Mouse (Mus musculus): ENCODE results near the gene Grem1. TPM values are rescaled to one million over a fixed set of nuclear protein-coding genes. Genes with fewer than 3 reads are reported as not detected.

The Grem1 gene
- polyA plus RNA-seq, 1 experiment: not detected

GRCm38 (mm10) chr2:113788821-113789387 is 30.5 kb upstream of the Grem1 start:
- H3K4me3 ChIP-seq (ENCODE audit: insufficient read depth, low read depth, low read length): no peak overlapping the region
- H3K4me1 ChIP-seq (ENCODE audit: control insufficient read depth, insufficient read depth, low read length): no peaks in the 10 kb centered on the region
- TF ChIP-seq CTCF (IDR thresholded peaks at IDR 0.05; ENCODE audit: insufficient read depth, low read depth, low read length) (no peak), POLR2A (IDR thresholded peaks at IDR 0.05; ENCODE audit: insufficient read depth, low read depth, low read length) (no peak)
- no peak overlapping the region for H3K27ac ChIP-seq (ENCODE audit: insufficient read depth, low read depth, low read length)
- WGBS: 91% methylated on average over 4 of the region's 4 CpGs

GRCm38 (mm10) chr2:113787882-113788281 is 29.4 kb upstream of the Grem1 start:
- TF ChIP-seq CTCF (IDR thresholded peaks at IDR 0.05; ENCODE audit: insufficient read depth, low read depth, low read length) (no peak), POLR2A (IDR thresholded peaks at IDR 0.05; ENCODE audit: insufficient read depth, low read depth, low read length) (no peak)
- H3K4me3 ChIP-seq (ENCODE audit: insufficient read depth, low read depth, low read length): no peak overlapping the region
- no peaks in the 10 kb centered on the region for H3K4me1 ChIP-seq (ENCODE audit: control insufficient read depth, insufficient read depth, low read length)
- 78% methylated on average over 4 of the region's 4 CpGs for WGBS
- no peak overlapping the region for H3K27ac ChIP-seq (ENCODE audit: insufficient read depth, low read depth, low read length)

GRCm38 (mm10) chr2:113784851-113785250 is 26.4 kb upstream of the Grem1 start:
- Histone ChIP-seq H3K4me3 (ENCODE audit: insufficient read depth, low read depth, low read length) (no peak overlapping the region), H3K27ac (ENCODE audit: insufficient read depth, low read depth, low read length) (no peak overlapping the region), H3K4me1 (ENCODE audit: control insufficient read depth, insufficient read depth, low read length) (no peaks in the 10 kb centered on the region)
- TF ChIP-seq POLR2A (IDR thresholded peaks at IDR 0.05; ENCODE audit: insufficient read depth, low read depth, low read length) (no peak), CTCF (IDR thresholded peaks at IDR 0.05; ENCODE audit: insufficient read depth, low read depth, low read length) (no peak)
- WGBS: 73% methylated on average over 3 of the region's 3 CpGs

GRCm38 (mm10) chr2:113781521-113781920 is 23.1 kb upstream of the Grem1 start:
- H3K27ac ChIP-seq (ENCODE audit: insufficient read depth, low read depth, low read length): no peak overlapping the region
- WGBS: 73% methylated on average over 4 of the region's 4 CpGs
- no peaks in the 10 kb centered on the region for H3K4me1 ChIP-seq (ENCODE audit: control insufficient read depth, insufficient read depth, low read length)
- H3K4me3 ChIP-seq (ENCODE audit: insufficient read depth, low read depth, low read length): no peak overlapping the region
- TF ChIP-seq CTCF (IDR thresholded peaks at IDR 0.05; ENCODE audit: insufficient read depth, low read depth, low read length) (no peak), POLR2A (IDR thresholded peaks at IDR 0.05; ENCODE audit: insufficient read depth, low read depth, low read length) (no peak)

- no peaks in the 10 kb centered on the region for H3K4me1 ChIP-seq (ENCODE audit: control insufficient read depth, insufficient read depth, low read length)
- H3K4me3 ChIP-seq (ENCODE audit: insufficient read depth, low read depth, low read length): no peak overlapping the region
- no peak for TF ChIP-seq CTCF (IDR thresholded peaks at IDR 0.05; ENCODE audit: insufficient read depth, low read depth, low read length)
- TF ChIP-seq POLR2A (IDR thresholded peaks at IDR 0.05; ENCODE audit: insufficient read depth, low read depth, low read length): no peak
- H3K27ac ChIP-seq (ENCODE audit: insufficient read depth, low read depth, low read length): no peak overlapping the region
- WGBS: 83% methylated on average over 5 of the region's 5 CpGs
Measured at GRCm38 (mm10) chr2:113781107-113781506, 22.7 kb upstream of the Grem1 start.

- WGBS: 38% methylated on average over 3 of the region's 3 CpGs
- Histone ChIP-seq H3K4me1 (ENCODE audit: control insufficient read depth, insufficient read depth, low read length) (no peaks in the 10 kb centered on the region), H3K27ac (ENCODE audit: insufficient read depth, low read depth, low read length) (no peak overlapping the region; the same call in 1 of the 2 replicates), H3K4me3 (ENCODE audit: insufficient read depth, low read depth, low read length) (no peak overlapping the region)
- no peak for TF ChIP-seq CTCF (IDR thresholded peaks at IDR 0.05; ENCODE audit: insufficient read depth, low read depth, low read length)
- no peak for TF ChIP-seq POLR2A (IDR thresholded peaks at IDR 0.05; ENCODE audit: insufficient read depth, low read depth, low read length)
Measured at GRCm38 (mm10) chr2:113779336-113779735, 20.9 kb upstream of the Grem1 start.

GRCm38 (mm10) chr2:113778036-113778435 is 19.6 kb upstream of the Grem1 start:
- no peak overlapping the region for H3K4me3 ChIP-seq (ENCODE audit: insufficient read depth, low read depth, low read length)
- H3K27ac ChIP-seq (ENCODE audit: insufficient read depth, low read depth, low read length): no peak overlapping the region
- 80% methylated on average over 6 of the region's 6 CpGs for WGBS
- TF ChIP-seq CTCF (IDR thresholded peaks at IDR 0.05; ENCODE audit: insufficient read depth, low read depth, low read length) (no peak), POLR2A (IDR thresholded peaks at IDR 0.05; ENCODE audit: insufficient read depth, low read depth, low read length) (no peak)
- H3K4me1 ChIP-seq (ENCODE audit: control insufficient read depth, insufficient read depth, low read length): no peaks in the 10 kb centered on the region

- no peaks in the 10 kb centered on the region for H3K4me1 ChIP-seq (ENCODE audit: control insufficient read depth, insufficient read depth, low read length)
- WGBS: 88% methylated on average over 3 of the region's 3 CpGs
Measured at GRCm38 (mm10) chr2:113776297-113776696, 17.9 kb upstream of the Grem1 start.

GRCm38 (mm10) chr2:113774150-113774805 is 15.8 kb upstream of the Grem1 start:
- Histone ChIP-seq H3K27ac (ENCODE audit: insufficient read depth, low read depth, low read length) (no peak overlapping the region), H3K4me1 (ENCODE audit: control insufficient read depth, insufficient read depth, low read length) (no peaks in the 10 kb centered on the region), H3K4me3 (ENCODE audit: insufficient read depth, low read depth, low read length) (no peak overlapping the region)
- TF ChIP-seq CTCF (IDR thresholded peaks at IDR 0.05; ENCODE audit: insufficient read depth, low read depth, low read length): no peak
- TF ChIP-seq POLR2A (IDR thresholded peaks at IDR 0.05; ENCODE audit: insufficient read depth, low read depth, low read length): no peak
- WGBS: 86% methylated on average over 6 of the region's 6 CpGs

More at GRCm38 (mm10) chr2:113776297-113776696, 17.9 kb upstream of the Grem1 start:
- TF ChIP-seq CTCF (IDR thresholded peaks at IDR 0.05; ENCODE audit: insufficient read depth, low read depth, low read length) (no peak), POLR2A (IDR thresholded peaks at IDR 0.05; ENCODE audit: insufficient read depth, low read depth, low read length) (no peak)
- H3K4me3 ChIP-seq (ENCODE audit: insufficient read depth, low read depth, low read length): no peak overlapping the region
- H3K27ac ChIP-seq (ENCODE audit: insufficient read depth, low read depth, low read length): no peak overlapping the region

Data from olfactory bulb, adult 2 months (tissue).